8 mouse cellular contexts compared by ENCODE assay signal in the genomic region with DNA sequence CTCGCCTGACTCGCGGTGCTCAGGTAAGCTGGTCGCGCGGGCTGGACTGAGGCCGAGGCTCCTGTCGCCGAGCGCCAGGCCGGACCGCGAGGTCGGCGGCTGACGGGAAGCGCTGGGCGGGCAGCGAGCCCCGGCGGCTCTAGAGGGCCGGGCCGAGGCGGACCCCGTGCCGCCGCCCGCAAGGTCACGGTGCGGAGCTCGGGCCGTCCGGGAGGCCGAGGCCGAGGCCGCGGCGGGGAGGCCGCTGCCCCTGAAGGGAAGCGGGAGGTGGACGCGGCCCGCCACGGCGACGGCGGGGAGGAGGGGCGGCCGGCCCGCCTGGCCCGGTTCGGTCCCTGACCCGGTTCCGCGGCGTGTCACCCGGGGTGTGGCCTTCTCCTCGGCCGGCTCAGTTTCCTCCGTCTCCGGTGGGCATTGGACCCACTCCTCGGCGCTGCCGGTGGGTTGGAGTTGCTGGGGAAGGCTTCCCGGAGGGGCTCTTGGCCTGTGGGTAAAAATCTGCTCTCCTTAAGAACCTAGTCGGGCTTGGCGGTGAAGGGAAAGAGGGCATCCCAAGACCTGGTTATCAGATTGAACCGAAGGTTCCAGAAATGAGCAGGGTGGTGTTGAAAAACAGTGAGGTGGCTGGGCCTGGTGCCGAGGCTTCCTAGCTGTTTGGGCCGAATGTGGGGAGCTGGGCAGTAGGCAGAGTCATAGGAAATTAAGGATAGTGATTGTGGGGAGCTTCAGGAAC. TPM values are rescaled to one million over a fixed set of nuclear protein-coding genes. Genes with fewer than 3 reads are reported as not detected.
DNase-seq lines count a peak whose midpoint lies in the region; ATAC-seq lines count a peak whose summit lies in the region.

No protein-coding gene starts in this region.

- H3K4me2 ChIP-seq in hindbrain, embryonic 11.5 days (replicated peaks; ENCODE audit: low read depth, low read length): peak overlapping the region; percentile 88
- peak overlapping the region; percentile 95 for H3K4me2 ChIP-seq in liver, embryonic 11.5 days
- peak overlapping the region; percentile 90 for H3K4me2 ChIP-seq in neural tube, embryonic 13.5 days

- no peaks in the 10 kb centered on the region for H3K36me3 ChIP-seq in hindbrain, embryonic 11.5 days (ENCODE audit: control insufficient read depth, insufficient read depth, low read length)
- no peaks in the 10 kb centered on the region; the same call in 1 of the 2 replicates for H3K36me3 ChIP-seq in liver, embryonic 11.5 days (ENCODE audit: control insufficient read depth, insufficient read depth, low read length)
- H3K36me3 ChIP-seq in neural tube, embryonic 13.5 days: peaks cover 10% of the 10 kb centered on the region

- H3K9me3 ChIP-seq in hindbrain, embryonic 11.5 days (ENCODE audit: control insufficient read depth, low read length): no peaks in the 10 kb centered on the region
- H3K9me3 ChIP-seq in liver, embryonic 11.5 days (ENCODE audit: control insufficient read depth, low read length): no peaks in the 10 kb centered on the region
- no peaks in the 10 kb centered on the region for H3K9me3 ChIP-seq in neural tube, embryonic 13.5 days

- peak overlapping the region; percentile 98 for H3K4me3 ChIP-seq in hindbrain, embryonic 11.5 days (ENCODE audit: low read depth, low read length)
- peak overlapping the region; percentile 84 for H3K4me3 ChIP-seq in liver, embryonic 11.5 days (ENCODE audit: low read depth, low read length)
- peak overlapping the region; percentile 100 for H3K4me3 ChIP-seq in neural tube, embryonic 13.5 days

- WGBS in hindbrain, embryonic 11.5 days: 1% methylated on average over 34 of the region's 70 CpGs
- WGBS in liver, embryonic 11.5 days: under 1% methylated on average over 67 of the region's 70 CpGs
- WGBS in neural tube, embryonic 13.5 days: under 1% methylated on average over 61 of the region's 70 CpGs

- H3K9ac ChIP-seq in hindbrain, embryonic 11.5 days (ENCODE audit: low read depth, low read length): peak overlapping the region; percentile 96
- H3K9ac ChIP-seq in liver, embryonic 11.5 days (ENCODE audit: low read depth, low read length): peak overlapping the region; percentile 88
- peak overlapping the region; percentile 99 for H3K9ac ChIP-seq in neural tube, embryonic 13.5 days

- H3K4me1 ChIP-seq in hindbrain, embryonic 11.5 days (replicated peaks; ENCODE audit: control insufficient read depth, insufficient read depth, low read length): peaks cover 4% of the 10 kb centered on the region
- peaks cover 30% of the 10 kb centered on the region for H3K4me1 ChIP-seq in liver, embryonic 11.5 days (replicated peaks; ENCODE audit: control insufficient read depth, insufficient read depth, low read length)
- peaks cover 37% of the 10 kb centered on the region for H3K4me1 ChIP-seq in neural tube, embryonic 13.5 days (replicated peaks)

- peak overlapping the region; percentile 56; the same call in 1 of the 2 replicates for H3K27ac ChIP-seq in hindbrain, embryonic 11.5 days (ENCODE audit: low read depth, low read length)
- H3K27ac ChIP-seq in liver, embryonic 11.5 days (ENCODE audit: low read depth, low read length): peak overlapping the region; percentile 78
- H3K27ac ChIP-seq in neural tube, embryonic 13.5 days (replicated peaks): peak overlapping the region; percentile 88

- H3K27me3 ChIP-seq in hindbrain, embryonic 11.5 days (ENCODE audit: control insufficient read depth, insufficient read depth, low read length): no peaks in the 10 kb centered on the region
- no peaks in the 10 kb centered on the region for H3K27me3 ChIP-seq in liver, embryonic 11.5 days (replicated peaks; ENCODE audit: control insufficient read depth, insufficient read depth, low read length)
- no peaks in the 10 kb centered on the region for H3K27me3 ChIP-seq in neural tube, embryonic 13.5 days

- peak; percentile 11 to 17 for DNase-seq in layer of hippocampus, postnatal 14 days (ENCODE audit: low spot score in 2 of 2)
- no peak for DNase-seq in layer of hippocampus, adult 9-10 months (ENCODE audit: low spot score)
- peak; percentile 56 for DNase-seq in adrenal gland, postnatal 10 days
- peak; percentile 23 for DNase-seq in hindbrain, embryonic 11.5 days (ENCODE audit: low spot score)
- DNase-seq in liver, embryonic 11.5 days (ENCODE audit: low spot score): no peak
- DNase-seq in urinary bladder, postnatal 14 days (ENCODE audit: low spot score): peak; percentile 30

- ATAC-seq in erythroblast, adult 5-6 weeks (replicated peaks; ENCODE audit: low FRiP score, poor library complexity, severe bottlenecking): 0 out of 2 replicates have a peak, but pooled peaks have one; percentile 9
- ATAC-seq in hindbrain, embryonic 11.5 days (ENCODE audit: low FRiP score): peak; percentile 12; the same call in 1 of the 2 replicates
- peak; percentile 36 for ATAC-seq in liver, embryonic 11.5 days (replicated peaks; ENCODE audit: low FRiP score)
- no peak; the same call in 1 of the 2 replicates for ATAC-seq in neural tube, embryonic 13.5 days (ENCODE audit: low read depth)

RNA-seq across cellular contexts. Expression of a gene that starts 0.5 kb away (rescaled TPM):
- 10 to 100 TPM; 57.2 to 57.4 TPM for total RNA-seq in layer of hippocampus, postnatal 14 days (2021)
- 10 to 100 TPM; 59.2 to 61.7 TPM for total RNA-seq in adrenal gland, postnatal 10 days (2021)
- 187 and 269 TPM in 2 replicates for total RNA-seq in erythroblast, adult 5-6 weeks (2015; ENCODE audit: low replicate concordance)
- total RNA-seq in erythroblast, adult 5-6 weeks (2017; ENCODE audit: low replicate concordance): 221 and 245 TPM in 2 replicates
- polyA plus RNA-seq in hindbrain, embryonic 11.5 days (2014; fragmentation: Nextera tagmentation; extraction: Ambion mirVana): 88.9 and 95.2 TPM in 2 replicates
- 78.5 and 81.4 TPM in 2 replicates for polyA plus RNA-seq in liver, embryonic 11.5 days (2014; fragmentation: Nextera tagmentation; extraction: Ambion mirVana)
- 67.7 and 68.8 TPM in 2 replicates for polyA plus RNA-seq in neural tube, embryonic 13.5 days (2015; fragmentation: Nextera tagmentation; extraction: Ambion mirVana)

RNA-seq across cellular contexts. Expression of a gene that starts 47.6 kb away (rescaled TPM):
- 10 to 100 TPM; 12.7 to 13.4 TPM for total RNA-seq in layer of hippocampus, postnatal 14 days (2021)
- 10 to 100 TPM; 22.8 to 23.4 TPM for total RNA-seq in adrenal gland, postnatal 10 days (2021)
- total RNA-seq in erythroblast, adult 5-6 weeks (2015; ENCODE audit: low replicate concordance): 6.9 and 15.3 TPM in 2 replicates
- 16.6 and 18.8 TPM in 2 replicates for total RNA-seq in erythroblast, adult 5-6 weeks (2017; ENCODE audit: low replicate concordance)
- polyA plus RNA-seq in hindbrain, embryonic 11.5 days (2014; fragmentation: Nextera tagmentation; extraction: Ambion mirVana): 12.0 and 13.8 TPM in 2 replicates
- polyA plus RNA-seq in liver, embryonic 11.5 days (2014; fragmentation: Nextera tagmentation; extraction: Ambion mirVana): 36.9 and 37.0 TPM in 2 replicates
- 11.8 and 12.8 TPM in 2 replicates for polyA plus RNA-seq in neural tube, embryonic 13.5 days (2015; fragmentation: Nextera tagmentation; extraction: Ambion mirVana)

Comparison
In these comparisons a context has a peak if more than half of its experiments do, and no peak if none do; other contexts are left out.
1. DNase-seq: peak in layer of hippocampus, postnatal 14 days (2 of 2), adrenal gland, postnatal 10 days (single experiment), hindbrain, embryonic 11.5 days (single experiment) and urinary bladder, postnatal 14 days (single experiment); none in layer of hippocampus, adult 9-10 months (single experiment) and liver, embryonic 11.5 days (single experiment).
2. Peak in every context shown above with its lines, with median percentiles within 50 percentile points of each other: H3K27ac ChIP-seq, H3K4me2 ChIP-seq, H3K4me3 ChIP-seq and H3K9ac ChIP-seq.